Mouse (Mus musculus) MEL (cell line): ENCODE measurements at regions not wholly inside any gene's neighbourhood (a gene's known extent, or its start where the extent isn't known, plus 50 kb on each side); places are given as distances from the start of the nearest gene placed in this dataset.

Experiments
- DNase-seq: peaks from one replicate; pipeline ENCODE4 v3.0.0; 2011; ENCODE audit warnings: low read depth, low spot score
- H3K27ac ChIP-seq: 2 replicates; pipeline ENCODE4 v1.5.1; 2012; ENCODE audit warnings: low read depth, mild to moderate bottlenecking, control low read depth, low read length, moderate library complexity; ENCODE audit not compliant: control insufficient read depth
- H3K27me3 ChIP-seq, 2 experiments: fragments of 150-350 bp in 1 of 2; sonication (generic) in 1 of 2; 2 replicates each; pipeline ENCODE4 v1.6.1; 2012; ENCODE audit warnings: low read length in 2 of 2, mild to moderate bottlenecking in 2 of 2, improper control_type of control experiment in 1 of 2, moderate library complexity in 1 of 2; ENCODE audit not compliant: insufficient read depth in 2 of 2, control insufficient read depth in 1 of 2
- H3K36me3 ChIP-seq, 2 experiments: 2 replicates each; pipeline ENCODE4 v1.6.1; 2012 to 2014; ENCODE audit warnings: low read length in 2 of 2, improper control_type of control experiment in 1 of 2, inconsistent platforms in 1 of 2, mild to moderate bottlenecking in 1 of 2; ENCODE audit not compliant: insufficient read depth in 2 of 2, control insufficient read depth in 1 of 2
- H3K4me1 ChIP-seq, 2 experiments: fragments of 150-350 bp in 1 of 2; sonication (generic) in 1 of 2; 2 replicates each; pipeline ENCODE4 v1.6.1; 2012; ENCODE audit warnings: low read length in 2 of 2, improper control_type of control experiment in 1 of 2, mild to moderate bottlenecking in 1 of 2; ENCODE audit not compliant: insufficient read depth in 2 of 2, control insufficient read depth in 1 of 2
- H3K4me3 ChIP-seq, 2 experiments: fragments of 150-350 bp in 1 of 2; sonication (generic) in 1 of 2; 2 replicates each; pipeline ENCODE4 v1.5.1; 2012; ENCODE audit warnings: low read depth in 2 of 2, low read length in 2 of 2, mild to moderate bottlenecking in 2 of 2, moderate library complexity in 2 of 2, control low read depth in 1 of 2, improper control_type of control experiment in 1 of 2; ENCODE audit not compliant: control insufficient read depth in 1 of 2, insufficient read depth in 1 of 2
- H3K79me2 ChIP-seq: 2 replicates; pipeline ENCODE4 v1.6.1; 2012; ENCODE audit warnings: mild to moderate bottlenecking, low read length, moderate library complexity; ENCODE audit not compliant: control insufficient read depth, poor library complexity, insufficient read depth
- H3K9ac ChIP-seq: 2 replicates; pipeline ENCODE4 v1.6.1; 2012; ENCODE audit warnings: low read depth, mild to moderate bottlenecking, control low read depth, low read length, moderate library complexity; ENCODE audit not compliant: control insufficient read depth, poor library complexity, severe bottlenecking
- H3K9me3 ChIP-seq: fragments of 150-350 bp; sonication (generic); replicated peaks from 2 replicates; pipeline ENCODE4 v1.6.1; 2012; ENCODE audit warnings: mild to moderate bottlenecking, low read length, improper control_type of control experiment, moderate library complexity; ENCODE audit not compliant: insufficient read depth
- BHLHE40 ChIP-seq: IDR thresholded peaks from 2 replicates; pipeline ENCODE4 v1.6.1; 2012; ENCODE audit warnings: low read depth, mild to moderate bottlenecking, inconsistent platforms, low read length, improper control_type of control experiment, borderline replicate concordance
- ELF1 ChIP-seq: IDR thresholded peaks from 2 replicates; pipeline ENCODE4 v1.6.1; 2014; ENCODE audit warnings: low read depth, mild to moderate bottlenecking, inconsistent platforms, low read length, improper control_type of control experiment, moderate library complexity
- EP300 ChIP-seq, 2 experiments: IDR thresholded peaks; 2 replicates each; pipeline ENCODE4 v1.6.1; 2011; ENCODE audit warnings: improper control_type of control experiment in 2 of 2, low read length in 2 of 2, low read depth in 1 of 2, mild to moderate bottlenecking in 1 of 2
- GABPA ChIP-seq: IDR thresholded peaks from 2 replicates; pipeline ENCODE4 v1.6.1; 2012; ENCODE audit warnings: low read depth, mild to moderate bottlenecking, inconsistent platforms, low read length, improper control_type of control experiment, moderate library complexity
- GATA1 ChIP-seq: IDR thresholded peaks from 2 replicates; pipeline ENCODE4 v1.6.1; 2011; ENCODE audit warnings: low read depth, low read length, improper control_type of control experiment
- HCFC1 ChIP-seq: IDR thresholded peaks from 2 replicates; pipeline ENCODE4 v1.6.1; 2012; ENCODE audit warnings: low read depth, mild to moderate bottlenecking, inconsistent platforms, low read length, improper control_type of control experiment, moderate library complexity
- MAX ChIP-seq: IDR thresholded peaks from 2 replicates; pipeline ENCODE4 v1.6.1; 2011; ENCODE audit warnings: low read length, improper control_type of control experiment
- MAZ ChIP-seq: IDR thresholded peaks from 2 replicates; pipeline ENCODE4 v1.6.1; 2012; ENCODE audit warnings: low read depth, mild to moderate bottlenecking, inconsistent platforms, low read length, improper control_type of control experiment
- MYC ChIP-seq: IDR thresholded peaks from 2 replicates; pipeline ENCODE4 v1.6.1; 2011; ENCODE audit warnings: low read depth, mild to moderate bottlenecking, low read length, improper control_type of control experiment, moderate library complexity
- NRF1 ChIP-seq: IDR thresholded peaks from 2 replicates; pipeline ENCODE4 v1.6.1; 2014; ENCODE audit warnings: low read depth, mild to moderate bottlenecking, inconsistent platforms, low read length, improper control_type of control experiment, moderate library complexity; ENCODE audit not compliant: poor library complexity, insufficient read depth, severe bottlenecking
- POLR2A ChIP-seq, 2 experiments: IDR thresholded peaks; 2 replicates each; pipeline ENCODE4 v1.6.1; 2011 to 2012; ENCODE audit warnings: low read length in 2 of 2, mild to moderate bottlenecking in 2 of 2, control low read depth in 1 of 2, improper control_type of control experiment in 1 of 2, low read depth in 1 of 2, moderate library complexity in 1 of 2; ENCODE audit not compliant: control insufficient read depth in 1 of 2, insufficient read depth in 1 of 2, poor library complexity in 1 of 2
- POLR2AphosphoS5 ChIP-seq: IDR thresholded peaks from 2 replicates; pipeline ENCODE4 v1.6.1; 2012; ENCODE audit warnings: low read depth, borderline replicate concordance, mild to moderate bottlenecking, inconsistent platforms, low read length, moderate library complexity, mixed read lengths
- RCOR1 ChIP-seq: IDR thresholded peaks from 2 replicates; pipeline ENCODE4 v1.6.1; 2012; ENCODE audit warnings: low read depth, mild to moderate bottlenecking, inconsistent platforms, low read length, improper control_type of control experiment
- SIN3A ChIP-seq: IDR thresholded peaks from 2 replicates; pipeline ENCODE4 v1.6.1; 2012; ENCODE audit warnings: low read length, improper control_type of control experiment, inconsistent platforms
- TBP ChIP-seq: IDR thresholded peaks from 2 replicates; pipeline ENCODE4 v1.8.0; 2011; ENCODE audit warnings: low read depth, low read length, improper control_type of control experiment
- UBTF ChIP-seq: IDR thresholded peaks from 2 replicates; pipeline ENCODE4 v1.6.1; 2012; ENCODE audit warnings: low read depth, mild to moderate bottlenecking, inconsistent platforms, low read length, improper control_type of control experiment, moderate library complexity, borderline replicate concordance; ENCODE audit not compliant: insufficient read depth
- USF1 ChIP-seq: IDR thresholded peaks from 2 replicates; pipeline ENCODE4 v1.6.1; 2014; ENCODE audit warnings: low read depth, mild to moderate bottlenecking, inconsistent platforms, low read length, improper control_type of control experiment, moderate library complexity
- USF2 ChIP-seq, 2 experiments: IDR thresholded peaks; 2 replicates each; pipeline ENCODE4 v1.6.1; 2011 to 2012; ENCODE audit warnings: improper control_type of control experiment in 2 of 2, low read length in 2 of 2, borderline replicate concordance in 1 of 2, inconsistent platforms in 1 of 2, low read depth in 1 of 2, mild to moderate bottlenecking in 1 of 2; ENCODE audit not compliant: insufficient read depth in 1 of 2
- ZKSCAN1 ChIP-seq: IDR thresholded peaks from 2 replicates; pipeline ENCODE4 v1.6.1; 2012; ENCODE audit warnings: low read depth, mild to moderate bottlenecking, inconsistent platforms, low read length, improper control_type of control experiment, moderate library complexity
- ZMIZ1 ChIP-seq: IDR thresholded peaks from 2 replicates; pipeline ENCODE4 v1.6.1; 2012; ENCODE audit warnings: low read depth, mild to moderate bottlenecking, inconsistent platforms, low read length, improper control_type of control experiment, moderate library complexity
- ZNF384 ChIP-seq: IDR thresholded peaks from 2 replicates; pipeline ENCODE4 v1.6.1; 2012; ENCODE audit warnings: low read depth, mild to moderate bottlenecking, inconsistent platforms, low read length, improper control_type of control experiment

- no peak overlapping the region for H3K9ac ChIP-seq
- H3K9me3 ChIP-seq, result no peaks in the 10 kb centered on the region
- no peak for TF ChIP-seq POLR2AphosphoS5
- TF ChIP-seq, all 39 proteins: peak for 0
- Histone ChIP-seq H3K36me3 (no peaks in the 10 kb centered on the region), H3K27ac (no peak overlapping the region), H3K79me2 (no peaks in the 10 kb centered on the region), H3K4me3 (no peak overlapping the region), H3K27me3 (no peaks in the 10 kb centered on the region), H3K4me1 (no peaks in the 10 kb centered on the region)
- DNase-seq, result no peak
These were observed 273.2 kb upstream of the Thsd7b start for GRCm38 (mm10) chr1:128999741-129000517.

- Histone ChIP-seq H3K27me3 (no peaks in the 10 kb centered on the region), H3K9ac (no peak overlapping the region), H3K4me3 (no peak overlapping the region)
- TF ChIP-seq EP300 (IDR thresholded peaks at IDR 0.05; ENCODE audit: low read depth in 1 of 2, low read length in 2 of 2) (no peak), HCFC1 (no peak), ZKSCAN1 (no peak), ELF1 (no peak), POLR2AphosphoS5 (no peak)
- TF ChIP-seq, all 39 proteins: peak for 0
- Histone ChIP-seq H3K79me2 (no peaks in the 10 kb centered on the region), H3K9me3 (no peaks in the 10 kb centered on the region), H3K36me3 (no peaks in the 10 kb centered on the region), H3K27ac (no peak overlapping the region), H3K4me1 (no peaks in the 10 kb centered on the region)
- DNase-seq, result no peak
These were observed 278.4 kb upstream of the Thsd7b start for GRCm38 (mm10) chr1:128994655-128995054.

GRCm38 (mm10) chr1:128983411-128983810, 289.7 kb upstream of the Thsd7b start:
- Histone ChIP-seq H3K27me3 (no peaks in the 10 kb centered on the region), H3K4me1 (no peaks in the 10 kb centered on the region), H3K9ac (no peak overlapping the region), H3K4me3 (no peak overlapping the region), H3K27ac (no peak overlapping the region), H3K36me3 (no peaks in the 10 kb centered on the region), H3K9me3 (no peaks in the 10 kb centered on the region), H3K79me2 (no peaks in the 10 kb centered on the region)
- no peak for DNase-seq
- no peak for TF ChIP-seq MAX
- TF ChIP-seq USF2 (IDR thresholded peaks at IDR 0.05; ENCODE audit: borderline replicate concordance in 1 of 2, insufficient read depth in 1 of 2, low read depth in 1 of 2, low read length in 2 of 2), result no peak
- TF ChIP-seq GATA1, result no peak
- TF ChIP-seq NRF1, result no peak
- no peak for TF ChIP-seq MAZ
- no peak for TF ChIP-seq RCOR1
- no peak for TF ChIP-seq TBP
- no peak for TF ChIP-seq POLR2A (IDR thresholded peaks at IDR 0.05; ENCODE audit: control insufficient read depth in 1 of 2, insufficient read depth in 1 of 2, low read depth in 1 of 2, low read length in 2 of 2, poor library complexity in 1 of 2)
- no peak for TF ChIP-seq USF1
- TF ChIP-seq BHLHE40, result no peak
- TF ChIP-seq ZNF384, result no peak
- no peak for TF ChIP-seq UBTF
- no peak for TF ChIP-seq SIN3A
- TF ChIP-seq ZMIZ1, result no peak
- TF ChIP-seq MYC, result no peak
- TF ChIP-seq ZKSCAN1, result no peak
- TF ChIP-seq GABPA, result no peak
